Mouse (Mus musculus) stomach, embryonic 14.5 days (tissue): ENCODE measurements around the gene 2410004P03Rik. TPM values are rescaled to one million over a fixed set of nuclear protein-coding genes. Genes with fewer than 3 reads are reported as not detected.

Experiments
- ATAC-seq: fragments of 200-750 bp; cut with Nextera tagmentation; 2 replicates; pipeline ENCODE4 v1.8.0; 2017; ENCODE audit warnings: low read depth, moderate TSS enrichment; ENCODE audit not compliant: insufficient number of reproducible peaks, insufficient read depth, low FRiP score
- H3K27ac ChIP-seq: fragments of 300-500 bp; sonication (generic); 2 replicates; pipeline ENCODE4 v1.5.1; 2014; ENCODE audit warnings: mild to moderate bottlenecking, low read length, moderate library complexity, mixed read lengths
- H3K27me3 ChIP-seq: fragments of 300-500 bp; sonication (generic); 2 replicates; pipeline ENCODE4 v1.6.1; 2014; ENCODE audit warnings: low read length, control low read depth, mixed read lengths; ENCODE audit not compliant: control insufficient read depth, insufficient read depth
- H3K36me3 ChIP-seq: fragments of 300-500 bp; sonication (generic); 2 replicates; pipeline ENCODE4 v1.6.1; 2014; ENCODE audit warnings: mild to moderate bottlenecking, control low read depth, low read length, moderate library complexity, mixed read lengths; ENCODE audit not compliant: control insufficient read depth, insufficient read depth
- H3K4me1 ChIP-seq: fragments of 300-500 bp; sonication (generic); 2 replicates; pipeline ENCODE4 v1.6.1; 2014; ENCODE audit warnings: low read length, control low read depth, mixed read lengths; ENCODE audit not compliant: control insufficient read depth, insufficient read depth
- H3K4me2 ChIP-seq: fragments of 300-500 bp; sonication (generic); replicated peaks from 2 replicates; pipeline ENCODE4 v1.6.1; 2014; ENCODE audit warnings: low read depth, low read length, control low read depth
- H3K4me3 ChIP-seq: fragments of 300-500 bp; sonication (generic); 2 replicates; pipeline ENCODE4 v1.5.1; 2014; ENCODE audit warnings: low read depth, low read length, control low read depth
- H3K9ac ChIP-seq: fragments of 300-500 bp; sonication (generic); replicated peaks from 2 replicates; pipeline ENCODE4 v1.6.1; 2014; ENCODE audit warnings: low read depth, mild to moderate bottlenecking, control low read depth, low read length, moderate library complexity, mixed read lengths
- H3K9me3 ChIP-seq: fragments of 300-500 bp; sonication (generic); 2 replicates; pipeline ENCODE4 v1.6.1; 2016; ENCODE audit warnings: low read depth, low read length, control low read depth; ENCODE audit not compliant: control insufficient read depth
- WGBS: fragments of 180-500 bp; shearing (Covaris S2); extraction: QIAGEN DNeasy Blood & Tissue Kit; methylation state at CpG from one replicate; pipeline ENCODE4 v1.1.7; 2014; 5-methylcytosine and 5-hydroxymethylcytosine counted together
- polyA plus RNA-seq: library from polyadenylated mRNA; unstranded; fragments of >200 nt; fragmentation: Nextera tagmentation; extraction: Ambion mirVana; gene quantifications from 2 replicates; pipeline ENCODE4 v1.2.1, GENCODE M21; 2014

2410004P03Rik gene
- polyA plus RNA-seq, 1 experiment from 2014 or later: 0.26 TPM

DNA sequence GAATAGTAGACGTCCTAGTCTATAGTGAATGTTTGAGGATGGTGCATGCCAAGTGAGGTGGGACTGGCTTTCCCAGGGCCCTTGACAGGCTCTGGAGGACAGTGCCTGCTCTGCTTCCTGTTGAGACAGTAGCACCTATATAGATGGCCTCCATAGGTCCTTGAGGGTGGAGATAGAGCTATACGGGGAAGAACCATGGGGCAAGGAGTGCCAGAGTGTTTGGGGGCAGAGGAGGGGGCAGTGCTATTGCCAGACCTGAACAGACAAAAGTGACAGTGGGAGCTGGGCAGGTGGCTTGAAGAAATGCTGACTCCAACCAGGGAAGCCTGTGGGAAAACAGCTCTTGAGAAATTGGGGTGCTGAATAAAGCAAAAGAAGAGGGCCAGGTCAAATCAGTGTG is 17.2 kb downstream of the 2410004P03Rik start:
- Histone ChIP-seq H3K4me2 (no peak overlapping the region), H3K9me3 (no peaks in the 10 kb centered on the region), H3K4me1 (peaks cover 7% of the 10 kb centered on the region; the same call in 1 of the 2 replicates), H3K4me3 (no peak overlapping the region), H3K27ac (no peak overlapping the region), H3K27me3 (no peaks in the 10 kb centered on the region), H3K9ac (no peak overlapping the region), H3K36me3 (no peaks in the 10 kb centered on the region; the same call in 1 of the 2 replicates)
- ATAC-seq: no peak
- 86% methylated on average over 2 of the region's 2 CpGs for whole genome bisulfite sequencing

DNA sequence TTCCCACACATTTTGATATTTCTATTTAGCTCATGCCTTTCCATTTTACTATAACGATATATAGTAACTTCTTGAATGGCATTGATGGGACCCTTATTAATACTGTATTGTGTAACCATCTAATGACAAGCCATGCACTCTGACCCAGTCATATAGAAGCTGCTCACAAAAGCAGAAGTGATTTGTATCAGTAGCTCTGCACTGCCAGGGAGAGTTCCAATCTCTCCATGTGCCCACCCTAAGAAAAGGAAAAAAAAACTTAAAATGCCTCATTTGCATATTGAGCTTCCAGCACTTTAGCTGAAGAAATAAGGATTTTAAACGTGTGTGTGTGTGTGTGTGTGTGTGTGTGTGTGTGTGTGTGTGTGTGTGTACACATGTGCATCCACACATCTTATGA is 19.2 kb downstream of the 2410004P03Rik start:
- H3K27ac ChIP-seq: no peak overlapping the region
- H3K9me3 ChIP-seq: no peaks in the 10 kb centered on the region
- no peak overlapping the region for H3K9ac ChIP-seq
- H3K4me1 ChIP-seq: no peaks in the 10 kb centered on the region
- H3K4me3 ChIP-seq: no peak overlapping the region
- ATAC-seq: no peak
- 88% methylated on average over 2 of the region's 2 CpGs for whole genome bisulfite sequencing
- H3K27me3 ChIP-seq: no peaks in the 10 kb centered on the region
- H3K36me3 ChIP-seq: peaks cover under 1% of the 10 kb centered on the region; the same call in 1 of the 2 replicates
- no peak overlapping the region for H3K4me2 ChIP-seq

DNA sequence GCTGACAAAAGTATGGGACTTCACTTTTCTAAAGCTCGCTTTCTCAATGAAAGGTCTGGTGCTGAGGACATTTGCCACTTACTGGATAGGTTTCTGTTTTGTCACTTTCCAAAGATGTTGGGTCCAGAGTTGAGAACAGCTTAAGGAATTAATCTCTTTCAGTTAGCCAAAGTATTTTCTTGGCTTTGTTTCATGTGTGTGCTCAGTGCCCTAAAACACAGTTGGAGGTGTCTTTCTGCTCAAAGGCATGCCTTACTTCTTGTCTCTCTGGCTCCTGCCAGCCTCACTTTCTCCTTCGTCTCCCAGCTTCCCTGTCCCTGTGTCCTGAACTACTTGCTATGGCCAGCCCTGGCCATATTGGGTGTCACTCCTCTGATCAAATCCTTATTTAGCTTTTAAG is 20.2 kb downstream of the 2410004P03Rik start:
- 91% methylated on average over 2 of the region's 2 CpGs for WGBS
- H3K9ac ChIP-seq: no peak overlapping the region
- no peak overlapping the region for H3K27ac ChIP-seq
- no peak overlapping the region for H3K4me3 ChIP-seq
- no peaks in the 10 kb centered on the region for H3K27me3 ChIP-seq
- H3K4me1 ChIP-seq: no peaks in the 10 kb centered on the region
- ATAC-seq: no peak
- no peaks in the 10 kb centered on the region for H3K9me3 ChIP-seq
- peaks cover 4% of the 10 kb centered on the region; the same call in 1 of the 2 replicates for H3K36me3 ChIP-seq
- H3K4me2 ChIP-seq: no peak overlapping the region

DNA sequence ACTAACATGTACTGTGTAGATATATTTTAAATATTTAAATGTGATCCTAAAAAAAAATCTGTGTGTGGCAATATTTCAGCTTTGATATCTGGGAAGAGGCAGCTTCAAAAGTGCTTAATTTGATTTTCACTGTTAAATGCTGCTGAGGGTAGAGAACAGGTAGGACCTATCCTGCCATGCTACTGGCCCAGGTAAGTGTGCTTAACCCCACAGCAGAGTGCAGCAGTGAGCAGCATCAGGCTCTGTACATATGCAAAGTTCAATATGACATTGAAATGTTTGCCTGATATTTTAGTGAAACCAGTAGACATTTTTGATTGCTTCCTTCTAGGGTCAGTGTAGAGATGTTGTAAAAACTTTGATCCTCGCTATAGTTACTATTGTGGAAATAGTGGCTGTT is 25.7 kb downstream of the 2410004P03Rik start:
- H3K4me3 ChIP-seq: no peak overlapping the region
- no peak for ATAC-seq
- H3K9ac ChIP-seq: no peak overlapping the region
- no peaks in the 10 kb centered on the region for H3K4me1 ChIP-seq
- no peaks in the 10 kb centered on the region for H3K27me3 ChIP-seq
- H3K36me3 ChIP-seq: peaks cover 19% of the 10 kb centered on the region
- WGBS: 93% methylated on average over 1 of the region's 1 CpGs
- H3K27ac ChIP-seq: no peak overlapping the region
- H3K4me2 ChIP-seq: no peak overlapping the region
- H3K9me3 ChIP-seq: no peaks in the 10 kb centered on the region

DNA sequence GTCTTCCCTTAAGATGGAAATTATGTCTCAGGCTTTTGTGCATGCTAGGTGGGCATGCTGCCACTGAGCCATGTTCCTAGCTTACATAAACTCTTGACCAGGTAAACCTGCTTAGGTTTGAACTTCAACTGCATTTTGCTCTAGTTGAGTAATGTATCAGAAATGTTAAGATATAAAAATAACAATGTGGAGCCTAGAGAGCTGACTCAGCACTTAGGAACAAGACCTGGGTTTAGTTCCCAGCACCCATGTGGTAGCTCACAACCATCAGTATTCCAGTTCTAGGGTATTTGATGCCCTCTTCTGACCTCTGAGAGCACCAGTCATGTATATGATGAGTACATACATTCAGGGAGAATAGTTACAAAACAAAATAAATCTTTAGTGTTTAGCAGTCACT is 34.4 kb downstream of the 2410004P03Rik start:
- Histone ChIP-seq H3K27me3 (no peaks in the 10 kb centered on the region), H3K27ac (no peak overlapping the region), H3K36me3 (peaks cover 65% of the 10 kb centered on the region), H3K4me3 (no peak overlapping the region), H3K9ac (no peak overlapping the region), H3K9me3 (no peaks in the 10 kb centered on the region), H3K4me1 (no peaks in the 10 kb centered on the region), H3K4me2 (no peak overlapping the region)
- ATAC-seq: no peak

DNA sequence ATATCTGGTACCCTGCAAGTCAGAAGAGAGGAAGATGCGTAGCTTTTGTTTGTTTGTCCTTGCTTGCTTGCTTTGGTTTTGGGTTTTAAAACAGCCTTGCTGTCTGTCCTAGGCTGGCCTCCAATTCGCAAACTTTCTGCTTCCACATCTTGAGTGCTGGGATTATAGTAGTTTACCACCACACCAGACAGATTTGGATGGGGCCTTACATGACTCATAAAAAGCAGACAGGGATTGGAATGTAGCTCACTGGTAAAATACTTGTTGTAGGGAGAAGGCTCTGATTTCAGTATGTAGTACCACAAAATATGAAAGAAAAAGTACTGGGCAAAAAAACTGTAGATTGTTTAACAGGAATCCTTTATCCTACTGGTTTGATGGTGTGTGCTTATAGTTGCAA is 44.7 kb downstream of the 2410004P03Rik start:
- no peak overlapping the region for H3K27ac ChIP-seq
- H3K4me1 ChIP-seq: no peaks in the 10 kb centered on the region
- H3K9ac ChIP-seq: no peak overlapping the region
- no peaks in the 10 kb centered on the region for H3K9me3 ChIP-seq
- WGBS: 92% methylated on average over 2 of the region's 2 CpGs
- no peak overlapping the region for H3K4me2 ChIP-seq
- no peaks in the 10 kb centered on the region for H3K27me3 ChIP-seq
- peaks cover 38% of the 10 kb centered on the region for H3K36me3 ChIP-seq
- no peak for ATAC-seq
- no peak overlapping the region for H3K4me3 ChIP-seq

DNA sequence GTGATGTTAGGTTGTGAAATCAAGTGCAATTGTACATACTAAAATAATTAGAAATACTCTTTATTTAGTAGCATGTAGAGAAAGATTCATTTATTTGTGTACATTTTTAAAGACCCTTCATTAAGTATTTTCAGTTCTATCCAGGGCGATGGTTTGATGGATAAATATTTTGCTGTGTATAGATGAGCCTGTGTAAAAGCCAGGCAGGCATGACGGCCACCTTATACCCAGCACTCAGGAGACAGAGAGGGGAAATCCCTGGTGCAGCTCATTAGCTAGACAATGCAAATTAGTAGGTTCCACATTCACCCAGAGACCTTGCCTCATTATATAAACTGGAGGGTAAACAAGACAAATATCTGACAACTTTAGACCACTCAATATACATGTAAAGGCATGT is 48.2 kb downstream of the 2410004P03Rik start:
- WGBS: 85% methylated on average over 2 of the region's 2 CpGs
- no peak overlapping the region for H3K9ac ChIP-seq
- no peak overlapping the region for H3K4me3 ChIP-seq
- H3K27ac ChIP-seq: no peak overlapping the region
- no peak overlapping the region for H3K4me2 ChIP-seq
- H3K36me3 ChIP-seq: peaks cover 41% of the 10 kb centered on the region
- ATAC-seq: no peak
- H3K4me1 ChIP-seq: no peaks in the 10 kb centered on the region
- no peaks in the 10 kb centered on the region for H3K27me3 ChIP-seq
- H3K9me3 ChIP-seq: no peaks in the 10 kb centered on the region

DNA sequence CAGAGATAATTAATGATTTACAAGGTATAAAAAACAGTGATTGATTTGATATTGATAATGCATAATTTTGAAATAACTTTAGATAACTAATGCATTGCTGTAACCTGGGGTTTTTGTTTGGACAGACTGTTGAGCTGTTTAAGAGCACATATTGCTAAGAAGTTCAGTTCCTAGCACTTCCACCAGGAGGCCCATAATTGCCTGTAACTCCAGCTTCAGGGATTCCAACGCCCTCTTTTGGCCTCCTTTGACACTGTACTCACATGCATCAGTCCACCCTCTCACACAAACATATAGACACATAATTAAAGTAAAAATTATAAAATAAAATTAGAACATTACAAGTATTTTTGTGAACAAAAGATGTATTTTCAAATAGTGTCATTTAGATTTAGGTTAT is 52.7 kb downstream of the 2410004P03Rik start:
- H3K9ac ChIP-seq: no peak overlapping the region
- H3K4me3 ChIP-seq: no peak overlapping the region
- H3K27me3 ChIP-seq: no peaks in the 10 kb centered on the region
- 67% methylated on average over 1 of the region's 1 CpGs for WGBS
- no peak for ATAC-seq
- H3K4me2 ChIP-seq: no peak overlapping the region
- no peak overlapping the region for H3K27ac ChIP-seq
- H3K9me3 ChIP-seq: no peaks in the 10 kb centered on the region
- peaks cover 38% of the 10 kb centered on the region for H3K36me3 ChIP-seq
- H3K4me1 ChIP-seq: no peaks in the 10 kb centered on the region
